Mouse (Mus musculus): ENCODE data around the gene Sult1a1.
"Not testable (repeated sequence)": the region's sequence is repeated elsewhere in the genome, so short reads cannot be mapped to it uniquely, and the experiment has no call there.

Gene Sult1a1

GRCm38 (mm10) chr7:126696886-126697285 lies 20.7 kb upstream of the Sult1a1 start:
- no peak for DNase-seq (ENCODE audit: low spot score in 2 of 2)

GRCm38 (mm10) chr7:126696303-126696702 lies 20.1 kb upstream of the Sult1a1 start:
- no peak for DNase-seq (ENCODE audit: low spot score in 2 of 2)

- DNase-seq (ENCODE audit: low spot score in 2 of 2) = peak; percentile 84 to 91
Observed at GRCm38 (mm10) chr7:126695631-126696207, 19.5 kb upstream of the Sult1a1 start, which contains the start of gene Slx1b. TSS of gene Slx1b (minus strand) at chr7:126695784.

GRCm38 (mm10) chr7:126695210-126695611 lies 19.0 kb upstream of the Sult1a1 start, which contains the start of gene Bola2:
TSS of gene Bola2 (plus strand) at chr7:126695401.
- DNase-seq (ENCODE audit: low spot score in 2 of 2) = peak in 1 of 2 experiments; percentile 83

- no peak for DNase-seq (ENCODE audit: low spot score in 2 of 2)
Observed at GRCm38 (mm10) chr7:126694441-126695051, 18.3 kb upstream of the Sult1a1 start.

- no peak for DNase-seq (ENCODE audit: low spot score in 2 of 2)
Observed at GRCm38 (mm10) chr7:126693781-126694180, 17.5 kb upstream of the Sult1a1 start.

GRCm38 (mm10) chr7:126693256-126693655 lies 17.0 kb upstream of the Sult1a1 start:
- peak; percentile 79 to 91 for DNase-seq (ENCODE audit: low spot score in 2 of 2)

- DNase-seq (ENCODE audit: low spot score in 2 of 2) = no peak
Observed at GRCm38 (mm10) chr7:126692426-126692825, 16.2 kb upstream of the Sult1a1 start.

GRCm38 (mm10) chr7:126691676-126692075 lies 15.4 kb upstream of the Sult1a1 start:
- no peak for DNase-seq (ENCODE audit: low spot score in 2 of 2)

GRCm38 (mm10) chr7:126690737-126691136 lies 14.5 kb upstream of the Sult1a1 start:
- DNase-seq (ENCODE audit: low spot score in 2 of 2) = no peak

GRCm38 (mm10) chr7:126689021-126689420 lies 12.8 kb upstream of the Sult1a1 start:
- no peak for DNase-seq (ENCODE audit: low spot score in 2 of 2)

- DNase-seq (ENCODE audit: low spot score in 2 of 2) = not testable (repeated sequence)
Observed at GRCm38 (mm10) chr7:126688156-126688555, 11.9 kb upstream of the Sult1a1 start.

GRCm38 (mm10) chr7:126681221-126681620 lies 5.0 kb upstream of the Sult1a1 start:
- DNase-seq (ENCODE audit: low spot score in 2 of 2) = no peak

- no peak for DNase-seq (ENCODE audit: low spot score in 2 of 2)
Observed at GRCm38 (mm10) chr7:126679683-126680082, 3.5 kb upstream of the Sult1a1 start.

GRCm38 (mm10) chr7:126678545-126679341 lies 2.5 kb upstream of the Sult1a1 start:
- DNase-seq (ENCODE audit: low spot score in 2 of 2) = no peak

GRCm38 (mm10) chr7:126676631-126677220 lies 494 bp upstream of the Sult1a1 start:
- DNase-seq (ENCODE audit: low spot score in 2 of 2) = no peak

GRCm38 (mm10) chr7:126675104-126675503 lies 1.1 kb downstream of the Sult1a1 start:
- no peak for DNase-seq (ENCODE audit: low spot score in 2 of 2)

- no peak for DNase-seq (ENCODE audit: low spot score in 2 of 2)
Observed at GRCm38 (mm10) chr7:126672111-126672510, 4.1 kb downstream of the Sult1a1 start.

- no peak for DNase-seq (ENCODE audit: low spot score in 2 of 2)
Observed at GRCm38 (mm10) chr7:126670152-126670551, 6.1 kb downstream of the Sult1a1 start.

GRCm38 (mm10) chr7:126668452-126668851 lies 7.8 kb downstream of the Sult1a1 start:
- DNase-seq (ENCODE audit: low spot score in 2 of 2) = no peak

- DNase-seq (ENCODE audit: low spot score in 2 of 2) = no peak
Observed at GRCm38 (mm10) chr7:126667495-126668090, 8.6 kb downstream of the Sult1a1 start.

GRCm38 (mm10) chr7:126665269-126665668 lies 11.0 kb downstream of the Sult1a1 start:
- no peak for DNase-seq (ENCODE audit: low spot score in 2 of 2)

All from spleen, postnatal 10 days (tissue).